Mouse (Mus musculus): Measurements from ENCODE around the gene Espn.

DNA sequence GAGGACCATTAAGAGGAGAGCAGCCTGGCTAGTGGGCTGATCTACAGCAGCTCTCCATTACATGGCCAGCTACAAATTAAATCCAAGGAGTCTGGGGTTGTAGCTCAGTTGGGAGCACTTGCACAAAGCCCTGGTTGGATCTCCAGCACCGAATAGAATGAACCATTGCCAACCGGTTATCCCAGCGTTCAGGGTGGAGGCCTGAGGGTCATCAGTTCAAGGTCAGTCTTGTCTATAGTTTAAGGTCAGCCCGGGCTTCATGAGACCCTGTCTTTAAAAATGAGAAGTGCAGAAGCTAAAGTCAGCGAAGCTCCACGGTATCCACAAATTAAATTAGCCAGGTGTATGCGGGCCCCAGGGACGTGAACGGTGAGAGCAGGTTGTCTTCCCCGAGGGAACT, 18.1 kb upstream of the Espn start:
- TF ChIP-seq CTCF (IDR thresholded peaks at IDR 0.05) (no peak), EP300 (IDR thresholded peaks at IDR 0.05) (no peak)

All from lung, postnatal 0 days (tissue).